Mouse (Mus musculus): ENCODE data around the gene Tmcc1. TPM values are rescaled to one million over a fixed set of nuclear protein-coding genes. Genes with fewer than 3 reads are reported as not detected.
"Not testable (repeated sequence)": the region's sequence is repeated elsewhere in the genome, so short reads cannot be mapped to it uniquely, and the experiment has no call there.

Gene Tmcc1
- total RNA-seq, 2 experiments from 2014 or later = 80.1 to 81.7 TPM

DNA sequence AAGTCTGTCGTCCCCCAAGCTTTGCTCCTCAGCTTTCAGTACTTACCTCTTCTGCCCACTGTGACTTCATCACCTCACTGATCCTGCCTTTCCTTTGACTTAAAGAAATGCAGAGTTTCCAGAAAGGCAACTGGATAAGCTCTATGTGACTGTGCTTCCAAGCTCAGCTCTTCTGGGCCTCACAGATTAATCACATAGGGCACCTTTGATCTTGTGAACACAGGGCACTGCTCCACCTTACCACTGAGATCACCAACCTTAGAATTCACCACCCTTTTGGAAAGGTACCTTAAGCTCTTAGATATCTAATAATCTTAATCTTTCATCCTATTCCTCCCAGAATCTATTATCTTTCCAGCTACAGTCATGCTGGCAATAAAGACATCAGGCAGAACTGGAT lies 111.0 kb downstream of the Tmcc1 start:
- no peak for DNase-seq (ENCODE audit: extremely low spot score in 1 of 2, low spot score in 1 of 2)

GRCm38 (mm10) chr6:116081375-116081774 lies 111.9 kb downstream of the Tmcc1 start:
- no peak for DNase-seq (ENCODE audit: extremely low spot score in 1 of 2, low spot score in 1 of 2)

GRCm38 (mm10) chr6:116080756-116081155 lies 112.5 kb downstream of the Tmcc1 start:
- no peak for DNase-seq (ENCODE audit: extremely low spot score in 1 of 2, low spot score in 1 of 2)

DNA sequence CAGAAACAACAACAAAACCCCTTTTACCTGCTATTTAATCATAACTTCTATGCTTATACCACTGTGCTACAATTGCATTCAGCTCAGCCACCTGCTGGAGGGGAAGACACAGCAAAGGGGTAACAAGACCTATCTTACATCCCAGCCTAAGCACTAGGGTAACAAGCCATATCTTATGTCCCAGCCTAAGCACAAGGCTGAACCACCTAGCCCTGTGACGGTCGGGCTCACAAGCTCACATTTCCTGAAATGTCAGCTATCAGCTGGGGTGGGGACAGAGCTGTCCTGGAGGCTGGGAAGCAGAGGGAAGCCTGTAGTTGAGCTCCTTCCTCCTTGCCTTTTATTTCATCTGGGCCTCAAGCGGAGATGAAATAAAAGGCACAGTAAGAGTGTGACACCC lies 115.7 kb downstream of the Tmcc1 start:
- no peak for DNase-seq (ENCODE audit: extremely low spot score in 1 of 2, low spot score in 1 of 2)

DNA sequence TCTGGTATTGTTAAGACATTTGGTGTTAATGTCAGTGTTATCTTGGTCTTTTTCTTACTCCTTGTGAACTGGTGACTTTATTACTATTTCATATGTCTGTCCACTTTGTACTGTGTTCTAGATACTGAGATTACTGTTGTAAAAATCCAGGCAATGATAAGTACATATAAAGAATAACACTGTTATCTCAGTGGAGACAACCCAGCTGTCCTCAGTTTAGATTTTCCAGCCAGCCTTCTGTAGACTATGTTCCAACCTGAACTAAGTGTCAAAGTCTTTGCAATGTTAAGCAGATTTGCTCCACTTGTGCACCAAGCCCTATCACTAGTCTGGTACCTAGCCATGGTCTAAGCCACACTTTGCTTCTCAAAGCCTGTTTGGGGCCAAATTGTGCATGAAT lies 118.4 kb downstream of the Tmcc1 start:
- DNase-seq (ENCODE audit: extremely low spot score in 1 of 2, low spot score in 1 of 2) = no peak

DNA sequence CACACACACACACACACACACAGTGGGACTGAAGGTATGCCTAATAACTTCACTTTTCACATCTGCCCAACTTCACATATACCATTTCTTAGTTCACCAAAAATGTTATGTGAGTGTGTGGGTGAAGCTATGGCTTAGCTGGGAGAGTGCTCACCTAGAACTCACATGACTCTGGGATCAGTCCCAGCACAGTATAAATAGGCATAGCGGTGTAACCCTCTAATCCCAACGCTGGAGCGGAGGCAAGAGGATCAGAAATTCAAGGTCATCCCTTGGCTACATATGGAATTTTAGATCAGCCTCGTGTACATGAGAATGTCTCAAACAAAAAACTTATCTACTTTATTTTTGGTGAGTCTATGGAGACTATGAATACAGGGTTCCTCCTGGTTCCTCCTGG lies 119.7 kb downstream of the Tmcc1 start:
- no peak for DNase-seq (ENCODE audit: extremely low spot score in 1 of 2, low spot score in 1 of 2)

GRCm38 (mm10) chr6:116072746-116073261 lies 120.5 kb downstream of the Tmcc1 start:
- no peak for DNase-seq (ENCODE audit: extremely low spot score in 1 of 2, low spot score in 1 of 2)

DNA sequence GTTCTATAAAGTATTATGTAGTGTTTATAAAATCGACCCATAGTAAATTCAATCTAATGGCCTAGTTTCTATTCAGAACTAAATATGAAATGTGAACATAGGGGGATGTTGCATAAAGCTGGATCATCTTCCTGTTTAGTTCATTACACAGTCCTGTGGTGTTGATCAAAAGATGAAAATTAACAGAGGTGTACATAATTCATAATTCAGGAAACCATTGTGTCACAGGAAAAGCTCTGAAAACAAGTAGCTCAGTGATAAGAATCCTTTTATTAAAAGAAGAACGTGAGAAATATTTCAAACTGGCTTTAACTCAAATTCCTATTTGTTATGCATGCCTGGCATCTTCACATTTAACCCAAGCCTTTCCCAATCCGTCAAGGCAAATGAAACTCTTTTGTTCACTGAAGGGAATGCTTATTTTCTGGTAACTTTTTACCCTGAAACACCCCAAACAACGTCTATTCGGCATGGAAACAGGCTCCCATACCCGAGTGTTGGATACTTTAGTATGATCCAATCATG lies 121.0 kb downstream of the Tmcc1 start:
- DNase-seq (ENCODE audit: extremely low spot score in 1 of 2, low spot score in 1 of 2) = no peak

- no peak for DNase-seq (ENCODE audit: extremely low spot score in 1 of 2, low spot score in 1 of 2)
Measured at GRCm38 (mm10) chr6:116071781-116072180, 121.5 kb downstream of the Tmcc1 start.

DNA sequence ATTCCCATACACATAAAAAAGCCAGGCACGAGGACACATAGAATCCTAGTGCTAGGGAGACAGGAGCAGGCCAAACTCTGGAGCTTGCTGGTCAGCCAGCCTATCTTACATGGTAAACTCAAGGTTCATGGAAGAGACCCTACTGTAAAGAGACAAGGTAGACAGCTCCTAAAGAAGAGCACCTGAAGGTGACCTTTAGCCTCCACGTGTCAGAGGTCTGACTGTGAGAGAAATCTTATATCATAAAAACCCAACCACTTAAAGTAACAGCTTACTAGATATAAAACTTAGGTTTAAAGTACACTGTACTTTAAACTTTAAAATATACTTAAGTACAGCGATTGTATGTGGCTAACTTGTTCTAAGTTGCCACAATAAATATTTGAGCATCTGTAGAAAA lies 122.7 kb downstream of the Tmcc1 start:
- no peak for DNase-seq (ENCODE audit: extremely low spot score in 1 of 2, low spot score in 1 of 2)

GRCm38 (mm10) chr6:116063516-116063915 lies 129.8 kb downstream of the Tmcc1 start:
- no peak for DNase-seq (ENCODE audit: extremely low spot score in 1 of 2, low spot score in 1 of 2)

GRCm38 (mm10) chr6:116059542-116059941 lies 133.7 kb downstream of the Tmcc1 start:
- DNase-seq (ENCODE audit: extremely low spot score in 1 of 2, low spot score in 1 of 2) = not testable (repeated sequence)

- DNase-seq (ENCODE audit: extremely low spot score in 1 of 2, low spot score in 1 of 2) = no peak
Measured at GRCm38 (mm10) chr6:116058541-116059300, 134.6 kb downstream of the Tmcc1 start.

DNA sequence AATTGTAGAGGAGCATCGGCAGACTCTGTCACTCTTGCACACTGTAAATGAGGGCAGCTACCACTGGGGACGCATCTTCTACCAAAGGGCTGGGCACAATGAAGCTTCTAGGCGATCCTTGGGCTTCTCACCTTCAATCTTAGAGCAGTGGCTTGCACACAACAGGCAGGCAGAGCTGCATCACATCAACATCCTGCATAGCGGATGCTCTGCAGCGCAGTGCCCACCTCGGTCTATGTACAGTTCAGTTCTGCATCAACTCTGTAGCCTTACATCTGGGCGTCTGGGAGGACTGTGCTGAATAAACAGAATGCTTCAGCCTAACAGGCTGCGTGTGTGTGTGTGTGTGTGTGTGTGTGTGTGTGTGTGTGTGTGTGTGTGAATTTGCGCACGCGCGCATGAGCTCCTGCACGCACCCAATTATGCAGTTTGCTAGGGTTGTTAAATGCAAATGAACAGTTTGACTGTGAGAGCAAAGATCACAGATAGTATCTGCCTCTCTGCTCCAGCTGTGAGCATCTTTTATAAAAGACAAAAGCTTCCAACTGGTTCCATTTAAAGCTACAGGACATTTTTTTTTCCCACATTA lies 136.5 kb downstream of the Tmcc1 start:
- DNase-seq (ENCODE audit: extremely low spot score in 1 of 2, low spot score in 1 of 2) = peak; percentile 57 to 61

GRCm38 (mm10) chr6:116055766-116056165 lies 137.5 kb downstream of the Tmcc1 start:
- no peak for DNase-seq (ENCODE audit: extremely low spot score in 1 of 2, low spot score in 1 of 2)

DNA sequence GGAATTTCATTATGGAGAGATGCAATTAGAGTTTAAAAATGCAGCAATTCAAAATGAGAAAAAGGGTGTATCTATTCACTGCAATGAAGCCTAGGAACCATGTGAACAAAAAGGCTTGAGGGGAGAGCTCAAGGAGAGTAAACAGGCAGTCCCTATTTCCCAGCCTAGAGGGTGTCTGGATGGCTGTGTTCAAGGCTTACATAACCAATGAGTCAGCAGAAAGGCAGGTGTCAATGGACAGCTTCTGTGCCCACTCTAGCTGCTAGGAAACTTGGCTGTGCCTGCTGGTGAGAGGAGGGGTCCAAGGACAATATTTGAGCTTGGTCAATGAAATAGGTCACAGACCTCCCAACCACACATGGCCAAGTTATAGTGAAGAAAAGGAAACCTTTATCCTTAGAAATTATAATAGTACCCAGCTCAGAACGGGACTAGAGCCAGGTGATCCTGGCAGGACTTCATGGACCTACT lies 138.2 kb downstream of the Tmcc1 start:
- no peak for DNase-seq (ENCODE audit: extremely low spot score in 1 of 2, low spot score in 1 of 2)

DNA sequence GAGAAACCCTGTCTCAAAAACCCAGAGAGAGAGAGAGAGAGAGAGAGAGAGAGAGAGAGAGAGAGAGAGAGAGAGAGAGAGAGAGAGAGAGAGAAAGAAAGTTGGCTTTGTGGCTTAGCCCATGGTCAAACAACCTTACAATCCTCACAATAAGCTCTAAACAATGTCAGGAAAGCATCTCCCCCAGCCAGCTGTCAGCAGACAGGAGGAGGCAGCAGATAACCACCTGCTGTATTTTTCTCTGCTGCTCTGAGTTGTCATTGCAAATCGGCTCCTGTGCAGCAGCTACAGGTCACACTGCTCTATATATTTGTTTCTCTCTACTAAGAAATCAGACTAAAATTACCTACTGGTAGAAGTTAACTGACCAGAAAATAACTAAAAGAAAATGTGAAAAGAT lies 145.4 kb downstream of the Tmcc1 start:
- DNase-seq (ENCODE audit: extremely low spot score in 1 of 2, low spot score in 1 of 2) = no peak

- no peak for DNase-seq (ENCODE audit: extremely low spot score in 1 of 2, low spot score in 1 of 2)
Measured at GRCm38 (mm10) chr6:116047366-116047765, 145.9 kb downstream of the Tmcc1 start.

GRCm38 (mm10) chr6:116044039-116044438 lies 149.2 kb downstream of the Tmcc1 start:
- no peak for DNase-seq (ENCODE audit: extremely low spot score in 1 of 2, low spot score in 1 of 2)

DNA sequence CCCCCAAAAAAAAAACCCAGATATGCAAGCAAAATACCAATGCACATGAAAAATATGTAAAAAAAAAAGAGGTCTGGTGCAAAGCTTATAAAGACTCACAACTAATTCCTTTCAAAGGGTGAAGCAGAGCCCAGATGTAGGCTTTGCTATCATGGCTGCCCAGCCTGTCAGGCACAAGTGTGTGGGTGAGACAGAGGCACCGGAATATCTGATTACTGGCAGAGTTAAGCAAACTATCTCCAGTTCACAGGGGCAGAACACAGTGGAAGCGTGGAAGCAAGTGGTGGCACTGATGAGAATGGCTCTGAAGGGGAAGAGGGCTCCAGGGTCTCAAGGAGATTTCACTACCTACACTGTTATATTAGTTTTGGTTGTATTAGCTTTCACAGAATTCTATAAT lies 155.1 kb downstream of the Tmcc1 start:
- no peak for DNase-seq (ENCODE audit: extremely low spot score in 1 of 2, low spot score in 1 of 2)

- DNase-seq (ENCODE audit: extremely low spot score in 1 of 2, low spot score in 1 of 2) = no peak
Measured at GRCm38 (mm10) chr6:116037281-116037831, 155.9 kb downstream of the Tmcc1 start.
